Mouse (Mus musculus): ENCODE data around the gene S100a2.

The S100a2 gene

GRCm38 (mm10) chr3:90598212-90598611, 8.2 kb downstream of the S100a2 start:
- no peaks in the 10 kb centered on the region for H3K36me3 ChIP-seq (ENCODE audit: insufficient read depth, low read length)
- no peak overlapping the region for H3K4me3 ChIP-seq (replicated peaks; ENCODE audit: low read length)
- no peaks in the 10 kb centered on the region for H3K4me1 ChIP-seq (replicated peaks; ENCODE audit: low read depth, low read length)
- peaks cover 20% of the 10 kb centered on the region for H3K9me3 ChIP-seq (ENCODE audit: low read length)
- H3K27me3 ChIP-seq (ENCODE audit: insufficient read depth, low read length) = peaks cover 24% of the 10 kb centered on the region
- TF ChIP-seq CTCF (conservative IDR thresholded peaks at IDR 0.05; ENCODE audit: low read length) (no peak), NANOG (IDR thresholded peaks at IDR 0.05; ENCODE audit: borderline replicate concordance, low read length) (no peak), POU5F1 (IDR thresholded peaks at IDR 0.05; ENCODE audit: borderline replicate concordance, low read length) (no peak)

GRCm38 (mm10) chr3:90599401-90599800, 9.4 kb downstream of the S100a2 start:
- H3K36me3 ChIP-seq (ENCODE audit: insufficient read depth, low read length) = no peaks in the 10 kb centered on the region
- H3K4me1 ChIP-seq (replicated peaks; ENCODE audit: low read depth, low read length) = peaks cover 2% of the 10 kb centered on the region
- peaks cover 24% of the 10 kb centered on the region for H3K27me3 ChIP-seq (ENCODE audit: insufficient read depth, low read length)
- TF ChIP-seq POU5F1 (IDR thresholded peaks at IDR 0.05; ENCODE audit: borderline replicate concordance, low read length) = no peak
- H3K9me3 ChIP-seq (ENCODE audit: low read length) = peaks cover 17% of the 10 kb centered on the region
- no peak overlapping the region for H3K4me3 ChIP-seq (replicated peaks; ENCODE audit: low read length)

GRCm38 (mm10) chr3:90600036-90600435, 10.0 kb downstream of the S100a2 start:
- H3K9me3 ChIP-seq (ENCODE audit: low read length) = peaks cover 17% of the 10 kb centered on the region
- H3K27me3 ChIP-seq (ENCODE audit: insufficient read depth, low read length) = peaks cover 24% of the 10 kb centered on the region
- no peaks in the 10 kb centered on the region for H3K36me3 ChIP-seq (ENCODE audit: insufficient read depth, low read length)
- H3K4me1 ChIP-seq (replicated peaks; ENCODE audit: low read depth, low read length) = peaks cover 7% of the 10 kb centered on the region
- no peak overlapping the region for H3K4me3 ChIP-seq (replicated peaks; ENCODE audit: low read length)
- no peak for TF ChIP-seq CTCF (conservative IDR thresholded peaks at IDR 0.05; ENCODE audit: low read length)
- TF ChIP-seq POU5F1 (IDR thresholded peaks at IDR 0.05; ENCODE audit: borderline replicate concordance, low read length) = no peak
- no peak for TF ChIP-seq NANOG (IDR thresholded peaks at IDR 0.05; ENCODE audit: borderline replicate concordance, low read length)

- TF ChIP-seq POU5F1 (IDR thresholded peaks at IDR 0.05; ENCODE audit: borderline replicate concordance, low read length) (no peak), NANOG (IDR thresholded peaks at IDR 0.05; ENCODE audit: borderline replicate concordance, low read length) (no peak), CTCF (conservative IDR thresholded peaks at IDR 0.05; ENCODE audit: low read length) (no peak)
- Histone ChIP-seq H3K36me3 (ENCODE audit: insufficient read depth, low read length) (no peaks in the 10 kb centered on the region), H3K27me3 (ENCODE audit: insufficient read depth, low read length) (peaks cover 19% of the 10 kb centered on the region)
Observed at GRCm38 (mm10) chr3:90600458-90601195, 10.6 kb downstream of the S100a2 start.

GRCm38 (mm10) chr3:90601486-90602110, 11.6 kb downstream of the S100a2 start, which contains the start of gene Gm42674:
TSS of gene Gm42674 (plus strand) at chr3:90601904.
- no peaks in the 10 kb centered on the region for H3K36me3 ChIP-seq (ENCODE audit: insufficient read depth, low read length)
- H3K27me3 ChIP-seq (ENCODE audit: insufficient read depth, low read length) = peaks cover 22% of the 10 kb centered on the region
- peaks cover 7% of the 10 kb centered on the region for H3K4me1 ChIP-seq (replicated peaks; ENCODE audit: low read depth, low read length)
- H3K9me3 ChIP-seq (ENCODE audit: low read length) = peaks cover 17% of the 10 kb centered on the region
- TF ChIP-seq CTCF (conservative IDR thresholded peaks at IDR 0.05; ENCODE audit: low read length) (no peak), NANOG (IDR thresholded peaks at IDR 0.05; ENCODE audit: borderline replicate concordance, low read length) (no peak), POU5F1 (IDR thresholded peaks at IDR 0.05; ENCODE audit: borderline replicate concordance, low read length) (no peak)
- no peak within 1 kb of the TSS for H3K4me3 ChIP-seq (replicated peaks; ENCODE audit: low read length)

More at GRCm38 (mm10) chr3:90600458-90601195, 10.6 kb downstream of the S100a2 start:
- H3K9me3 ChIP-seq (ENCODE audit: low read length) = peaks cover 17% of the 10 kb centered on the region
- H3K4me3 ChIP-seq (replicated peaks; ENCODE audit: low read length) = no peak overlapping the region
- H3K4me1 ChIP-seq (replicated peaks; ENCODE audit: low read depth, low read length) = peaks cover 7% of the 10 kb centered on the region

- peaks cover 17% of the 10 kb centered on the region for H3K9me3 ChIP-seq (ENCODE audit: low read length)
- no peaks in the 10 kb centered on the region for H3K36me3 ChIP-seq (ENCODE audit: insufficient read depth, low read length)
- TF ChIP-seq POU5F1 (IDR thresholded peaks at IDR 0.05; ENCODE audit: borderline replicate concordance, low read length) (no peak), CTCF (conservative IDR thresholded peaks at IDR 0.05; ENCODE audit: low read length) (no peak), NANOG (IDR thresholded peaks at IDR 0.05; ENCODE audit: borderline replicate concordance, low read length) (no peak)
- peaks cover 7% of the 10 kb centered on the region for H3K4me1 ChIP-seq (replicated peaks; ENCODE audit: low read depth, low read length)
- peaks cover 34% of the 10 kb centered on the region for H3K27me3 ChIP-seq (ENCODE audit: insufficient read depth, low read length)
- H3K4me3 ChIP-seq (replicated peaks; ENCODE audit: low read length) = no peak within 1 kb of the TSS
Observed at GRCm38 (mm10) chr3:90603623-90604022, 13.6 kb downstream of the S100a2 start, which contains the start of gene S100a4. TSS of gene S100a4 (plus strand) at chr3:90603771.

GRCm38 (mm10) chr3:90604416-90604815, 14.4 kb downstream of the S100a2 start:
- Histone ChIP-seq H3K9me3 (ENCODE audit: low read length) (peaks cover 17% of the 10 kb centered on the region), H3K27me3 (ENCODE audit: insufficient read depth, low read length) (peaks cover 40% of the 10 kb centered on the region), H3K4me1 (replicated peaks; ENCODE audit: low read depth, low read length) (peaks cover 7% of the 10 kb centered on the region), H3K36me3 (ENCODE audit: insufficient read depth, low read length) (no peaks in the 10 kb centered on the region), H3K4me3 (replicated peaks; ENCODE audit: low read length) (no peak overlapping the region)
- TF ChIP-seq POU5F1 (IDR thresholded peaks at IDR 0.05; ENCODE audit: borderline replicate concordance, low read length) (no peak), CTCF (conservative IDR thresholded peaks at IDR 0.05; ENCODE audit: low read length) (no peak), NANOG (IDR thresholded peaks at IDR 0.05; ENCODE audit: borderline replicate concordance, low read length) (no peak)

GRCm38 (mm10) chr3:90605049-90605448, 15.0 kb downstream of the S100a2 start:
- Histone ChIP-seq H3K27me3 (ENCODE audit: insufficient read depth, low read length) (peaks cover 38% of the 10 kb centered on the region), H3K36me3 (ENCODE audit: insufficient read depth, low read length) (no peaks in the 10 kb centered on the region), H3K4me1 (replicated peaks; ENCODE audit: low read depth, low read length) (peaks cover 7% of the 10 kb centered on the region), H3K9me3 (ENCODE audit: low read length) (peaks cover 17% of the 10 kb centered on the region), H3K4me3 (replicated peaks; ENCODE audit: low read length) (no peak overlapping the region)
- no peak for TF ChIP-seq POU5F1 (IDR thresholded peaks at IDR 0.05; ENCODE audit: borderline replicate concordance, low read length)

All from E14TG2a.4 (cell line).